Mouse (Mus musculus) heart, adult 8-10 months (tissue): ENCODE measurements at regions not wholly inside any gene's neighbourhood (a gene's known extent, or its start where the extent isn't known, plus 50 kb on each side); places are given as distances from the start of the nearest gene placed in this dataset.
"Not testable (repeated sequence)": the region's sequence is repeated elsewhere in the genome, so short reads cannot be mapped to it uniquely, and the experiment has no call there.

Source experiments
- DNase-seq: peaks from one replicate; pipeline ENCODE4 v3.0.0; 2022; ENCODE audit warnings: low spot score

- DNase-seq = no peak
Observed at GRCm38 (mm10) chr10:53482919-53483318, 103.2 kb upstream of the Cep85l start.

GRCm38 (mm10) chr10:53470200-53470599 lies 90.5 kb upstream of the Cep85l start:
- no peak for DNase-seq

GRCm38 (mm10) chr10:53469611-53470010 lies 89.9 kb upstream of the Cep85l start:
- peak; percentile 62 for DNase-seq

- peak; percentile 69 for DNase-seq
Observed at GRCm38 (mm10) chr10:53468293-53468545, 88.5 kb upstream of the Cep85l start.

GRCm38 (mm10) chr10:53467472-53468292 lies 87.9 kb upstream of the Cep85l start:
- no peak for DNase-seq

GRCm38 (mm10) chr10:53466851-53467250 lies 87.1 kb upstream of the Cep85l start:
- peak; percentile 90 for DNase-seq

GRCm38 (mm10) chr10:53466261-53466660 lies 86.5 kb upstream of the Cep85l start:
- DNase-seq = no peak

GRCm38 (mm10) chr10:53464581-53464980 lies 84.8 kb upstream of the Cep85l start:
- no peak for DNase-seq

GRCm38 (mm10) chr10:53464006-53464405 lies 84.3 kb upstream of the Cep85l start:
- peak; percentile 73 for DNase-seq

GRCm38 (mm10) chr10:53463471-53463870 lies 83.7 kb upstream of the Cep85l start:
- no peak for DNase-seq

GRCm38 (mm10) chr10:53462449-53463308 lies 82.9 kb upstream of the Cep85l start:
- peak; percentile 86 for DNase-seq

- peak; percentile 33 for DNase-seq
Observed at GRCm38 (mm10) chr10:53461070-53461781, 81.5 kb upstream of the Cep85l start.

GRCm38 (mm10) chr10:53459706-53460105 lies 80.0 kb upstream of the Cep85l start:
- DNase-seq = not testable (repeated sequence)

GRCm38 (mm10) chr10:53456027-53456713 lies 76.4 kb upstream of the Cep85l start:
- peak; percentile 66 for DNase-seq

GRCm38 (mm10) chr10:53444789-53445188 lies 65.0 kb upstream of the Cep85l start:
- DNase-seq = no peak

GRCm38 (mm10) chr10:53443443-53443842 lies 63.7 kb upstream of the Cep85l start:
- DNase-seq = no peak

- DNase-seq = no peak
Observed at GRCm38 (mm10) chr10:53442912-53443311, 63.2 kb upstream of the Cep85l start.

GRCm38 (mm10) chr10:53440251-53440650 lies 60.5 kb upstream of the Cep85l start:
- no peak for DNase-seq

GRCm38 (mm10) chr10:53438388-53438787 lies 58.6 kb upstream of the Cep85l start:
- peak; percentile 75 for DNase-seq

GRCm38 (mm10) chr10:53437724-53438123 lies 58.0 kb upstream of the Cep85l start:
- peak; percentile 68 for DNase-seq

GRCm38 (mm10) chr10:53436023-53436475 lies 56.3 kb upstream of the Cep85l start:
- DNase-seq = no peak
